Mouse (Mus musculus): ENCODE measurements around the gene Lpxn. TPM values are rescaled to one million over a fixed set of nuclear protein-coding genes. Genes with fewer than 3 reads are reported as not detected.
A peak's percentile ranks its signal among the peaks of the same experiment; 100 is the strongest.

Lpxn gene
- polyA plus RNA-seq, 1 experiment, result 3.2 TPM

- 84% methylated on average over 4 of the region's 4 CpGs for WGBS
- Histone ChIP-seq H3K27ac (ENCODE audit: insufficient read depth, low read depth, low read length) (no peak overlapping the region), H3K36me3 (ENCODE audit: control insufficient read depth, insufficient read depth, low read length) (no peaks in the 10 kb centered on the region), H3K4me3 (ENCODE audit: insufficient read depth, low read depth, low read length) (no peak overlapping the region), H3K27me3 (replicated peaks; ENCODE audit: control insufficient read depth, insufficient read depth, low read length) (no peaks in the 10 kb centered on the region), H3K4me1 (ENCODE audit: control insufficient read depth, insufficient read depth, low read length) (no peaks in the 10 kb centered on the region)
- TF ChIP-seq CTCF (conservative IDR thresholded peaks at IDR 0.05; ENCODE audit: insufficient read depth, insufficient read length, low read depth, low read length), result no peak
- TF ChIP-seq POLR2A (IDR thresholded peaks at IDR 0.05; ENCODE audit: low read depth, low read length), result no peak
- no peak for DNase-seq
Observed at GRCm38 (mm10) chr19:12824549-12824948, 28.6 kb downstream of the Lpxn start.

GRCm38 (mm10) chr19:12830823-12831430, 34.9 kb downstream of the Lpxn start:
- TF ChIP-seq POLR2A (IDR thresholded peaks at IDR 0.05; ENCODE audit: low read depth, low read length) (no peak), CTCF (conservative IDR thresholded peaks at IDR 0.05; ENCODE audit: insufficient read depth, insufficient read length, low read depth, low read length) (no peak)
- 65% methylated on average over 2 of the region's 2 CpGs for WGBS
- Histone ChIP-seq H3K27me3 (replicated peaks; ENCODE audit: control insufficient read depth, insufficient read depth, low read length) (no peaks in the 10 kb centered on the region), H3K4me3 (ENCODE audit: insufficient read depth, low read depth, low read length) (no peak overlapping the region), H3K27ac (ENCODE audit: insufficient read depth, low read depth, low read length) (no peak overlapping the region), H3K36me3 (ENCODE audit: control insufficient read depth, insufficient read depth, low read length) (no peaks in the 10 kb centered on the region), H3K4me1 (ENCODE audit: control insufficient read depth, insufficient read depth, low read length) (no peaks in the 10 kb centered on the region)
- DNase-seq, result no peak

GRCm38 (mm10) chr19:12831559-12831958, 35.6 kb downstream of the Lpxn start:
- WGBS, result 62% methylated on average over 1 of the region's 1 CpGs
- Histone ChIP-seq H3K4me3 (ENCODE audit: insufficient read depth, low read depth, low read length) (no peak overlapping the region), H3K4me1 (ENCODE audit: control insufficient read depth, insufficient read depth, low read length) (no peaks in the 10 kb centered on the region), H3K27ac (ENCODE audit: insufficient read depth, low read depth, low read length) (no peak overlapping the region), H3K27me3 (replicated peaks; ENCODE audit: control insufficient read depth, insufficient read depth, low read length) (no peaks in the 10 kb centered on the region), H3K36me3 (ENCODE audit: control insufficient read depth, insufficient read depth, low read length) (no peaks in the 10 kb centered on the region)
- no peak for DNase-seq
- no peak for TF ChIP-seq CTCF (conservative IDR thresholded peaks at IDR 0.05; ENCODE audit: insufficient read depth, insufficient read length, low read depth, low read length)

GRCm38 (mm10) chr19:12833625-12834024, 37.6 kb downstream of the Lpxn start:
- H3K27ac ChIP-seq (ENCODE audit: insufficient read depth, low read depth, low read length), result no peak overlapping the region
- no peaks in the 10 kb centered on the region for H3K27me3 ChIP-seq (replicated peaks; ENCODE audit: control insufficient read depth, insufficient read depth, low read length)
- H3K36me3 ChIP-seq (ENCODE audit: control insufficient read depth, insufficient read depth, low read length), result no peaks in the 10 kb centered on the region
- DNase-seq, result peak; percentile 3
- no peak overlapping the region for H3K4me3 ChIP-seq (ENCODE audit: insufficient read depth, low read depth, low read length)
- TF ChIP-seq CTCF (conservative IDR thresholded peaks at IDR 0.05; ENCODE audit: insufficient read depth, insufficient read length, low read depth, low read length) (no peak), POLR2A (IDR thresholded peaks at IDR 0.05; ENCODE audit: low read depth, low read length) (no peak)
- WGBS, result 70% methylated on average over 3 of the region's 3 CpGs
- no peaks in the 10 kb centered on the region for H3K4me1 ChIP-seq (ENCODE audit: control insufficient read depth, insufficient read depth, low read length)

GRCm38 (mm10) chr19:12838507-12838906, 42.5 kb downstream of the Lpxn start:
- no peak for DNase-seq
- H3K27ac ChIP-seq (ENCODE audit: insufficient read depth, low read depth, low read length), result no peak overlapping the region
- 72% methylated on average over 1 of the region's 1 CpGs for WGBS
- no peak overlapping the region for H3K4me3 ChIP-seq (ENCODE audit: insufficient read depth, low read depth, low read length)
- no peaks in the 10 kb centered on the region for H3K36me3 ChIP-seq (ENCODE audit: control insufficient read depth, insufficient read depth, low read length)
- H3K27me3 ChIP-seq (replicated peaks; ENCODE audit: control insufficient read depth, insufficient read depth, low read length), result no peaks in the 10 kb centered on the region
- TF ChIP-seq CTCF (conservative IDR thresholded peaks at IDR 0.05; ENCODE audit: insufficient read depth, insufficient read length, low read depth, low read length) (no peak), POLR2A (IDR thresholded peaks at IDR 0.05; ENCODE audit: low read depth, low read length) (no peak)
- no peaks in the 10 kb centered on the region for H3K4me1 ChIP-seq (ENCODE audit: control insufficient read depth, insufficient read depth, low read length)

GRCm38 (mm10) chr19:12846382-12846781, 50.4 kb downstream of the Lpxn start, which contains the start of gene Gm5244:
Gm5244 (plus strand) TSS chr19:12846682.
- H3K27ac ChIP-seq (ENCODE audit: insufficient read depth, low read depth, low read length), result no peak within 1 kb of the TSS
- H3K4me3 ChIP-seq (ENCODE audit: insufficient read depth, low read depth, low read length), result no peak within 1 kb of the TSS
- no peak for DNase-seq
- no peak for TF ChIP-seq POLR2A (IDR thresholded peaks at IDR 0.05; ENCODE audit: low read depth, low read length)
- H3K4me1 ChIP-seq (ENCODE audit: control insufficient read depth, insufficient read depth, low read length), result no peaks in the 10 kb centered on the region
- no peaks in the 10 kb centered on the region for H3K27me3 ChIP-seq (replicated peaks; ENCODE audit: control insufficient read depth, insufficient read depth, low read length)
- no peaks in the 10 kb centered on the region for H3K36me3 ChIP-seq (ENCODE audit: control insufficient read depth, insufficient read depth, low read length)

GRCm38 (mm10) chr19:12856983-12857382, 61.0 kb downstream of the Lpxn start, which contains the start of gene Olfr1444:
Olfr1444 (plus strand) TSS chr19:12857283.
- no peak for DNase-seq
- H3K4me3 ChIP-seq (ENCODE audit: insufficient read depth, low read depth, low read length), result no peak within 1 kb of the TSS
- no peaks in the 10 kb centered on the region for H3K27me3 ChIP-seq (replicated peaks; ENCODE audit: control insufficient read depth, insufficient read depth, low read length)
- WGBS, result 60% methylated on average over 1 of the region's 1 CpGs
- H3K36me3 ChIP-seq (ENCODE audit: control insufficient read depth, insufficient read depth, low read length), result no peaks in the 10 kb centered on the region
- no peak within 1 kb of the TSS for H3K27ac ChIP-seq (ENCODE audit: insufficient read depth, low read depth, low read length)
- H3K4me1 ChIP-seq (ENCODE audit: control insufficient read depth, insufficient read depth, low read length), result no peaks in the 10 kb centered on the region
- TF ChIP-seq CTCF (conservative IDR thresholded peaks at IDR 0.05; ENCODE audit: insufficient read depth, insufficient read length, low read depth, low read length) (no peak), POLR2A (IDR thresholded peaks at IDR 0.05; ENCODE audit: low read depth, low read length) (no peak)

Other genes with a start within 250 kb of the Lpxn start
- gene Gm4952, start 196.2 kb upstream of the Lpxn start, polyA plus RNA-seq (2012; rRNA removed), result 2.0 and 2.5 TPM in 2 replicates
- 138 and 191 TPM in 2 replicates for gene Glyat, start 162.9 kb upstream of the Lpxn start, polyA plus RNA-seq (2012; rRNA removed)
- 0.11 and 0.16 TPM in 2 replicates for gene Olfr1442, start 125.8 kb upstream of the Lpxn start, polyA plus RNA-seq (2012; rRNA removed)
- not detected in 2 replicates for gene Olfr1443, start 118.1 kb upstream of the Lpxn start, polyA plus RNA-seq (2012; rRNA removed)
- 1,454 and 1,674 TPM in 2 replicates for gene Keg1, start 100.4 kb upstream of the Lpxn start, polyA plus RNA-seq (2012; rRNA removed)
- gene Cntf, start 30.6 kb upstream of the Lpxn start, polyA plus RNA-seq (2012; rRNA removed), result 2.9 and 3.6 TPM in 2 replicates
- gene Zfp91, start 67 bp upstream of the Lpxn start, polyA plus RNA-seq (2012; rRNA removed), result 15.7 and 17.7 TPM in 2 replicates
- gene Gm5244, start 50.5 kb downstream of the Lpxn start, polyA plus RNA-seq (2012; rRNA removed), result not detected in 2 replicates
- not detected in 2 replicates for gene Olfr1444, start 61.1 kb downstream of the Lpxn start, polyA plus RNA-seq (2012; rRNA removed)
- not detected in 2 replicates for gene Olfr1445, start 87.7 kb downstream of the Lpxn start, polyA plus RNA-seq (2012; rRNA removed)
- not detected in 2 replicates for gene Olfr1446, start 97.3 kb downstream of the Lpxn start, polyA plus RNA-seq (2012; rRNA removed)
- gene Olfr1447, start 107.5 kb downstream of the Lpxn start, polyA plus RNA-seq (2012; rRNA removed), result not detected in 2 replicates
- not detected in 2 replicates for gene Olfr1448, start 128.2 kb downstream of the Lpxn start, polyA plus RNA-seq (2012; rRNA removed)
- gene Olfr1449, start 134.6 kb downstream of the Lpxn start, polyA plus RNA-seq (2012; rRNA removed), result not detected in 2 replicates
- not detected in 2 replicates for gene Olfr1450, start 154.1 kb downstream of the Lpxn start, polyA plus RNA-seq (2012; rRNA removed)
- not detected in 2 replicates for gene Olfr1451, start 198.8 kb downstream of the Lpxn start, polyA plus RNA-seq (2012; rRNA removed)
- not detected in 2 replicates for gene Olfr1453, start 232.1 kb downstream of the Lpxn start, polyA plus RNA-seq (2012; rRNA removed)

All from kidney, adult 2 months (tissue).